Mouse (Mus musculus): ENCODE data around the gene Slc39a10.

The Slc39a10 gene

DNA sequence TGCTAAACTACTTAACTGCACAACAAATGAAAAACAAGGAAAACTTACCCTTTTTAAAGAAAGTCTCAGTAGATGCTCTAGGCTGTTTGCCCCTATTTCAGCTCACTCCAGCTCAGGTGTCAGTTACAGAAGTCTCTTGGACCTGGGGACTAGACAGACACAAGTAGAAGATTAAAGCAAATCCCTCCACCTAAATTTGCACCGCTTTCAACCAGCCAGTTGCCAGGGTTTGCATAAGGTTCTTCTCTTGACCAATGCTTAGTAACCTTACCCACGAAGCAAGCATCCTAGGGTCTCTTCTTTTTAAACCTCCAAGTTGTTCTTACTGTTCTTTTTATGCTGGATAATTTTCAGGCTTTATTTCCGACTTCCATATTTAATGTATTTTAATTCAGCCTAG, at the start of gene Slc39a10:
Gene Slc39a10 (minus strand): TSS at position 101 of the 400 bp plus-strand sequence.
- in situ Hi-C loops (cut with MboI, MseI), result no loop called here

DNA sequence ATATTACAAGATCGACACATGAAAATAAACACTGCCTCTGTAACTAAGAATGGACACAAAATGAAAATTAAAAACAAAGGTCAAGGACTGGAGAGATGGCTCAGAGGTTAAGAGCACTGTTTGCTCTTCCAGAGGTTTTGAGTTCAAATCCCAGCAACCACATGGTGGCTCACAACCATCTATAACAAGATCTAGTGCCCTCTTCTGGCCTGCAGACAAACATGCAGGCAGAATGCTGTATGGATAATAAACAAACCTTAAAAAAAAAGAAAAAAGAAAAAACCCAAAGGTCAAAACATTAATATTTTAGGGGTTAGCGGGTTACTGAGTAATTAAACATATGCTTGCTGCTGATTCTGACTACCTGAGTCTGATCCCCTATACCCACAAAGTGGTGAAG, 46.6 kb upstream of the Slc39a10 start:
- in situ Hi-C loops (cut with MboI, MseI), result no loop called here

DNA sequence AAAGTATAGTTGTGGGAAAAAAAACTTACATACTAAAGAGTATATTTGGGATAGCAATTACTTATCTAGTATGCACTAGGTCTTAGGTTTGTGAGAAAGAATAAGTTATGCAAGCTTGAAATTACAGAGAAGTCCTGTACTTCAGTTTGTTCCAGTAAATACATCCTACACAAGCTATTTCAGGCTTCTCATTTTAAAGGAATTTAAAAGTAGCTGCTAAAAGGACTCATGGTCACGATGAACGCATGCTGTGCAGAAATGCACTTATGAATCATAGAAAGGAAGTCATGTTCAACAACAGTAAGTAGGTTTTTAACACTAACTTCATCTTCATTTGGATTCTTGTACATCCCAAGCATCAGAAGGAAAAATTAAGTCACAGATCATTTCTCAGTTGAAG, 45.0 kb upstream of the Slc39a10 start:
- in situ Hi-C loops (cut with MboI, MseI), result no loop called here

DNA sequence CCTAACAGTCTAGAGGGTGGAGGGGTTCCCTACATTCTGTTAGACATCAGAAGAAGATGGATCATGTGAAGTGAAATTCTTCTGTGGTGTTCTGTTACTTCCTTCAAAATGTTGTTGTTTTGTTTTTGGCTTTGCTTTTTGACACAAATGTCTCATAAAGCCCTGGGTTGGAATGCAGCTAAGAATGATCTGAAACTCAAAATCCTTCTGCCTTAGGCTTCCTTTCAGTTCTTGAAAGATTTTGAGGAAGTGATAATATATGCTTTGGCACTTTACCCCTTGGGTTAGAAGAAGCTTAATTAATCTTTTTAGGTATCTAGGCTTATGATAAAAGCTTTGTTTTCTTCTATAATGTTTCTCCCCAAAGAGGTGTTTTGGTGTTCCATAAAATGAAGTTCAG, 34.5 kb upstream of the Slc39a10 start:
- in situ Hi-C loops (cut with MboI, MseI), result no loop called here

DNA sequence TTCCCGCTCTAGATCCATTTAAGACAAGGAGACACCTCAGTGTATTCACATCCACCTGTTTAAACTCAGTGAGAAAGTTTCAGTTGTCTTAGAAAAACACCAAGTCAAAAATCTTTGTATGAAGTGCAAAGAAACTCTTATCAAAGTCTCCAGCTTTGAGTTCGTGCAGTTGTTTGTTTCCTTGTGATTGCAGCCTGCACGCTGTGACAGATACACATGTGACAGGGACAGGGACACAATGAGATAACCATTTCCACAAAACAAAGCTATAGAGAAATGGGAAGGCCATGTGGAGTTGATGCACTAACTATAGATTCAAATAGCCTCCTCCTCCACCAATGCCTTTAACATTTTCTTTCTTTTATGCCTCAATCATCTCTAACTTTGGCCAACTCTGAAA, 33.6 kb upstream of the Slc39a10 start:
- in situ Hi-C loops (cut with MboI, MseI), result no loop called here

DNA sequence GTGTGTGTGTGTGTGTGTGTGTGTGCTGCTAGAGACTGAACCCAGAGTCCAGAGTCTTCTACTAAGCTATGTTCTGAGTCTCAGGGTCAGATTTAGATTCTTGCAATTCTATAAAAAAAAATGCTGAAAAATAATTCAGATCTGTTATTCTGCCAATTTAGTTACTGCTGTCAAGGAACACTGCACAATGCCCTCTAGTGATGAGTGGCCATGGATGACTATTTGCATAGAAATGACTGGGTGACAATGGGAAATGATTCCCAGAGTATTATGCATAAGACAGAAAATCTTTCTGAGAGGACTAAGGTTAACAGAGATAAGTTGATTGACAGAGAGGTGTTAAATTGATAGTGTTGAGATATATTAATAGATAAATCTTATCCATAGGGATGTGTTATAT, 32.3 kb upstream of the Slc39a10 start:
- in situ Hi-C loops (cut with MboI, MseI), result no loop called here

DNA sequence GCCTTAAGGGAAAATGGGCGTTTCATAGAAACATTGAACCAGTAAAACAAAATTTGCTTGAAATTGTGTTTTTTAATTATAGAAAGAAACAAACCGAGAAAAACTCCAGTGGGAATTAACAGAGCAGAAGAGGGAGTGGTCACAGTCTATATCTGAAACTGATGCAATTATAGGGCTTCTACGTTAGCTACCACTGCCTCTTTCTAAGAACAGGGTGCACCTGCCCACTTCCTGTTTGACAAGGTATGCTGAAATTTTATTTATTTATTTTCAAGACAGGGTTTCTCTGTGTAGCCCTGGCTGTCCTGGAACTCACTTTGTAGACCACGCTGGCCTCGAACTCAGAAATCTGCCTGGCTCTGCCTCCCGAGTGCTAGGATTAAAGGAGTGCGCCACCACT, 30.3 kb upstream of the Slc39a10 start:
- in situ Hi-C loops (cut with MboI, MseI), result no loop called here

DNA sequence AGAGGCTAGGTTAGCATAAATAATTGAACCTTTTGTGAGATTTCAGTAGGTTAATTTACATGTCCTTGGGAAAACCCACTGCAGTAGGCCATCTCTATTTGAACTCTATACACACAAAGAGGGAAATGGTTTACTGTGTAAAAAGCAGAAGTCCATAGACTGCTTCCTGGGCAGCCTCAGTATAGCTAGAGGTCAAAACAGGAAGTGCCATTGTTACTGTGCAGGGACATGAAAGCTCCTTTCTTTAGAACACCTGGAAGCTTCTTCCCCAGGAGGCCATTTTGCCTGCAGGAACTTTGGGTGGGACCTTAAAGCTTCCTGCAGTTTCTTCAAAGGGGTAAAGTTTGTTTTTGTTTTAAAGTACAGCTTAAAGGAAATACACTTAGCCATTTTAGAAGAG, 29.0 kb upstream of the Slc39a10 start:
- in situ Hi-C loops (cut with MboI, MseI), result no loop called here

DNA sequence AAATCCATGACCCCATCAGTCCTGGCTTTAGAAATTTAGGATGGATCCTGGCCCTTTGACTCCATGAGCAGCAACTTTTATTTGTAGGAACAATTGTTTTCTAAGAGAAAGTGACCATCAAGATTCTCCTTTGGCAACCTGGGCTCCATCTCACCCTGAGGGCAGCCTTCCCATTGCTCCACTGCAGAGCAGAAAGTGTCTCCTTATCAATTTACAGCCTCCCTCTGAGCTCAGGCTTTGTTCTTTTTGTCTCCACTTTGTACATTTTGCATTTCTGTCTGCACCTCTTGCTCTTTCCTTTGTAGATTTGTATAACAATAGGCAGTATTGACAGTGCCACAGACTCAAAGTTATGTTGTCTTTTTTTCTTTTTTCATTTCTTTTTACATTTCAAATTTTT, 23.6 kb upstream of the Slc39a10 start:
- in situ Hi-C loops (cut with MboI, MseI), result no loop called here

DNA sequence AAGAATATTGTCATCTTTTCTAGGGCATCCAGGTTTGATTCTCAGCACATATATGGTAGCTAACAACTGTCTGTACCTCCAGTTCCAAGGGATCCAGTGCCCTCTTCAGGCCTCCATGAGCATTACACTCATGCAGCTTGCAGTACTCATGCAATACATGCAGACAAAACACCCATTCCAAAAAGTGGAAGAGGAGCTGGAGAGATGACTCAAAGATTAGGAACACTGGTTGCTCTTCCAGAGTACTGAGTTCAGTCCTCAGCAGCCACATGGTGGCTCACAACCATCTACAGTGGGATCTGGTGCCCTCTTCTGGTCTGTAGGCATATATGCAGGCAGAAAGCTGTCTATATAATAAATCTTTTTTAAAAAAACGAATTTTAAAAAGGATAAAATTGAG, 21.7 kb upstream of the Slc39a10 start:
- in situ Hi-C loops (cut with MboI, MseI), result no loop called here

DNA sequence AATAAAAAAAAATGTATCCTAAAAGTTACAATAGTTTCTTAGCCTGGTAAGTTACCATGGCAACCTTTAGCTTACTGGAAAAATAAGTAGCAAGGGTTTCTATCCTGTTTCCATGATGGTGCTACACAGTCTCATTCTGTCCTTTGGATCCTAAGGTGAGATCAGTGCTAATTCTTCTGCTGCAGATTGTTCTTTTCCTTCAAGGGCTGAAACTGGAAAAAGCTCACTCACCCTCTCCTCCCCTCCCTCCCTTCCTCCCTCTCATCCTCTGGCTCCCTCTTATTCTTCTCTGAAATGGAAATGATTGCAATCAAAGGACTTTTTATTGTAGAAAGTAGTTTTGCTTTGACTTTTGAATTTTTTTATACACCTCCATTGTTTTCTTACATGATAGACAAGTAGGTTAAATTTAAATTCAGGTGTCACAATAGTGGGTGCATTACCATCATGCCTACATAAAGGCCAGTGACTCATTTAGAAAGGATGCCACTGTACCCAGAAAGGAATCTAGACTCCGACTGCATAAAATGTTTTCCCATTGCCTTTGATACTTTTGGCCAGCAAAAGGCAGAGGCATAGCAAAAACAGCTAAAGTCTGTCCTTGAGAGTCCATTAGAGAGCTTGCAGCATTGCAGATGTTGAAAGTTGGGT, 20.0 kb upstream of the Slc39a10 start:
- in situ Hi-C loops (cut with MboI, MseI), result no loop called here

DNA sequence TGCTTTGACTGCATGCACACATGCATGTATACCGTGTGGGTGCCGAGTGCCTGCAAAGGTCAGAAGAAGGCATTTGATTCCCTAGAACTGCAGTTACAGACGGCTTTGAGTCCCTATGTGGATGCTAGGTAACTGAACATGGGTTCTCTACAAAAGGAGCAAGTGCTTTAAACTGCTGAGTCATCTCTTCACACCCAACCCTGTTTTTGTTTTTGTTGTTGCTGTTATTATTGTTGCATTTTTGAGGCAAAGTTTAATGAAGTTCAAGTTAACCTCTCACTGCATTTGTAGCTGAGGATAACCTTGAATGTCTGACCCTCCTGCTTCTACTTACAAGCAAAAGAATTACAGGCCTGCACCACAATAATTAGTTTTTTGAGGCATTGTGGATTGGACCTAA, 17.5 kb upstream of the Slc39a10 start:
- in situ Hi-C loops (cut with MboI, MseI), result no loop called here

DNA sequence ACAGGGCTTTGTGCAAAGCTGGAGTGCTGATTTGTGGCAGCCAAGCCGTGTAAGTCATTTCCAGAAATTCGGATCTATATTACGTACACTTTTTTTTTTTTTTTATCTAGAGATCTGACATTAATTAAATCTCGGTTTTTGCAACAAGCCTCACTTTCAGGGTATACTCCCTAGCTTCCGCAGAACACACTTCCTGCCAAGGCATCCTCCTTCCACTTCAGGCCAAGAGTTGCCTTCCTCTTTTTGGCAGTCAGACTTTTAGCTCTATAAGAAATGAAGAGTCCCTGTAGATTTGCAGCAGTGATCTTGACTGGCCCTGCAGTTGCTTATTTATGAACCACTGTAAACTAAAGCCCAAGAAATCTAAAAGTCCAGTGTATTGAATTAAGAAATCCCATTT, 13.1 kb upstream of the Slc39a10 start:
- in situ Hi-C loops (cut with MboI, MseI), result loop anchor here (5.0 kb wide), 1 partner anchor 48 kb away; no protein-coding TSS in a partner anchor

DNA sequence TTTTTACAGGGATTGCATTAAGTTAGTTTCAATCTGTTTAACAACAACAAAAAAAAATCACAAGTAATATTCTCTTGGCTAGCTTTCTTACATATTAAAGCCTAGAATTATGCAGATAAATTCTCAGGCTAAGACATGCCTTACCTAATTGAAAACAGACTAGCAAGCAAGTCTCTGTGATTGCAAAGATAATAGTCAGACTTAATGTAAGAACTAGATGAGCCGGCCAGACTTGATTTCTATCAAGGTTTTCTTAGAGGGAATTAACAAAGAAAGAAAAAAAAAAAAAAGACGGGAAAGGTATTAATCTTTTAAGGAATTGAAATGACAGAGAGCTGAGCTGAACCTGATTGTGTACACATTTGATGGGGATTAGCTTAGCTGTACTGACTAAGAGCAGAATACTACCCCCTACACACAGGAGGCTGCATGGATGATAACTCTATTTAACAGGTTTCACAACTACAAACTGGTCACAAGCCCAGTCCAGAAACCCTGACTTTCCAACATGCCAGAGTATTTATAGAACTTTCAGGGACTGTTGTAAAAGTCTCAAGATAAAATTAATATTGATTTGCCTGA, 9.5 kb upstream of the Slc39a10 start:
- in situ Hi-C loops (cut with MboI, MseI), result no loop called here

DNA sequence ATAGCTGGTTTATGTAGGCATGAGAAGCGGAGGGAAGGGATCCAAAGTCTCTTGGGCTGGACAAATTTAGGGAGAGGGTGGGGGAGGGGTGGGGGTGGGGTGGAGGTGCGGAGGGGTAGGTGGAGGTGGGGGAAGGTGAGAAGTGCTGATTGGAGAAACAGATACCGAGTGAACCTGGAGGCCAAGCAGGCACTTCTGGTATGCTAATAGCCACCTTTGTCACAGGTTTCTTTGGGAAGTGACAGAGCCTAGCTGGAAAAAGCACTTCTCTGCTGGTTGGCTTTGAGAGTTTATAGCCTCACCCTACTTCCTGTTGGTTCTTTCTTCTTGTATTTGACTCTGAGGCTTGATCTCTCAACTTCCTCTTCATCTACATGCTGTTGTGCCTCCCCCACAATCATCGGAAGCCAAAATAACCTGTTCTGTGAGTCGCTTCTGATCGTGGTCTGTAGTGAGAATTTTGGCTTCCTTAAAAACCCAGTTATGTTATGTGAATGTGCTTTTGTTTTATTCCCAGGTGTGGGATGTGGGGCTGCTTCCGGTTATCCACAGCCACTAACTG, 1.7 kb upstream of the Slc39a10 start:
- in situ Hi-C loops (cut with MboI, MseI), result no loop called here

DNA sequence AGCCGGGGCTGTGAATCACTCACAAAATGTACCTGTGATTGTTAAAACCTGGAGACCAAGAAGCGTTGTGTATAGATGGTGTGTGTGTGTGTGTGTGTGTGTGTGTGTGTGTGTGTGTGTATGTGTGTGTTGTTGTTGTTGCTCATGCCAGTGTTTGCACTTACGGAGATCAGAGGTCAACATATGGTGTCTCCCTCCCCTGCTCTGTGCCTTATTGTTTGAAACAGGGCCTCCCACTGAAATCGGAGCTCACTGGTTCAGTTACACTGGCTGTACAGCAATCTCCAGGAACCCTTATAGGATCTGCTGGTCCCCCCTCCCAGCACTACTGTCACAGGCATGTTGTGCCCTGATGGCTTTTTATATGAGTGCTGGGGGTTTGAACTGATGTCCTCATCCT, 3.9 kb downstream of the Slc39a10 start:
- in situ Hi-C loops (cut with MboI, MseI), result no loop called here

DNA sequence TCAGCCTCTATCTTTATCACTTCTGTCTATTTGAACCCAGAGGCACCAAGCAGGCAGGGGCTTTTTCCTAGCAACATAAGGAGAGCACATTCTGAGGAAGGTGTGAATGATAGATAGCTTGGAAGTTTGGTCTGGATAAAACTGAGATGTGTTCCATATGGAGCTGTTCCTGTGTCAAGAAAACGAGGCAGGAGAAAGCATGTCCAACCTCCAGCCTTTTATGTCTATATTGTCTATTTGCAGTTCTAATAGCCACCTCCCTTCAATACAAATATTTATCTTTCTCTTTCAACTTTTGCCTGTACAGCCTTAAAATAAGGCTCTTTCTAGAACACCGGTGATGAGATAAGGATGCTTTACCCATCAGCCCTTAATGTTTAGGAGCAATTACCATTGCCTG, 4.3 kb downstream of the Slc39a10 start:
- in situ Hi-C loops (cut with MboI, MseI), result no loop called here

DNA sequence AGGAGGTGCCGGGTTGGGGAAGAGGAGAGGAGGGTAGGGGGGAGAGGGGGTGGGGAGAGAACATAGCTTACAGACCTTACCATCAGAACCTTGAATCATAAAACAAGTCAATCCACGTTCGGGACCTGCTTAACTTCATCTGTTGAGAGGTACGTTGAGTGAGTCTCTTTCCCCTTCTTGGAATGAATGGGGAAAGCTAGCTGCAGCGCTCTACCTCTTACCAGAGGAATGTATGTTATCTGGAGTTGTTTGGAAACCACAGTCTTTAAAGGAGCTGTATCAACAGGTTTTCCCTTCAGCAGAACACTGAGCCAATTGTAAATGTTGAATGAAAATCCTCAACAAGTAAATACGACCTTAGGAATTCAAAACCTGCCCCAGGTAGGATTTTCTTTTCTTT, 4.7 kb downstream of the Slc39a10 start:
- in situ Hi-C loops (cut with MboI, MseI), result no loop called here

DNA sequence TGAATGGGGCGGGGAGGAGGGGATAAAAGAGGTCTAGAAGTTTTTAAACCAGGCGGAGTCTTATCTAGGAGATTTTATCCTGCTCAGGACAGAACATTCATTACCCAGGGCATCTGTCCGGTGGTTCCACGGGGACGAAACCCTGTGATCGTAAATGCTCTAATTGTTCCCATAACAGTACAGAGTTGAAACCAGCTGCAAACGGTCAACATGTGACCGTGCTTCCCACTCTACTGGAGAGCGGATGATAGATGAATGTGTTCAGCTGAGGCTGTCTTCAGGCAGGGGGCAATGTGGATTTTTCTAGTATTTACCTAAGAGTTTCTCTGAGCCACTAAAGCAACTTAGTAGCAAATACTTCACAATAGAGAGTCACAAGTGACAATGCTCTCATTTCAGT, 6.6 kb downstream of the Slc39a10 start:
- in situ Hi-C loops (cut with MboI, MseI), result no loop called here

DNA sequence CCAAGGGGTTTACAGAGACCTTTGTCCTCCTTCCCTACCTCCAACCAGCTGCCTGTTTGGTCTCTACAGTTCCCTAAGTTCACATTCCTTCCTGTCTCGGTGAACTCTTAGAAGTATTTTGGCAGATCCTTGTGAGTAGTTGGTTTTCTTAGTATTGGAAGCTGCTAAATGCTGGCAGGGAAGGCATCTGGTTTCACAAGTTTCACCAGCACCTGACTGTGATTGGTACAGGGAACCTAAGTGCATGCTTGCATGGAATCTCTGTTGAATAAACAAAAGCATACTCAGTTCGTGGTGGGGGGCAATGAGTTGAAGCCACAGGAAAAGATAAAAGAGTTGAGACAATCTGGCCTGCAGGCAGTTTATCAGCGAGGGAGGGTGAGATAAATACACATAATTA, 7.4 kb downstream of the Slc39a10 start:
- in situ Hi-C loops (cut with MboI, MseI), result no loop called here

DNA sequence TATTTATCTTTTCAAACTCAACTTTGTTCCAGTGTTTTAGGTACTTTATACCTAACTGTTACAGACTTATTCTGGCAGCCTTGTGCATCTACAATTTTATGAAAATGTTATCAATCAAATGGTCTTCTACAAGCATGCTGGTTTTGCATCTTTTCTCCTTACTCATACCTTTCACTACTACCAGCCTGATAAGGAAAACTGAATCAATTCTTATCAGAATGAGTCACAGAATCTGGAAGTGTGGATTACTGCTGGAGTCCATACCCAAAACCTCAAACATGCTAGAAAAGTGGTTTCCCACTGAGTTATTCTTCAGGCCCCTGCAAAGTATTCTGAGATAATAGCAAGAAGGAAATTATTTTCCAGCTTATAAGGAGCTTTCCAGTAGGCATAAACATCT, 12.7 kb downstream of the Slc39a10 start:
- in situ Hi-C loops (cut with MboI, MseI), result no loop called here

DNA sequence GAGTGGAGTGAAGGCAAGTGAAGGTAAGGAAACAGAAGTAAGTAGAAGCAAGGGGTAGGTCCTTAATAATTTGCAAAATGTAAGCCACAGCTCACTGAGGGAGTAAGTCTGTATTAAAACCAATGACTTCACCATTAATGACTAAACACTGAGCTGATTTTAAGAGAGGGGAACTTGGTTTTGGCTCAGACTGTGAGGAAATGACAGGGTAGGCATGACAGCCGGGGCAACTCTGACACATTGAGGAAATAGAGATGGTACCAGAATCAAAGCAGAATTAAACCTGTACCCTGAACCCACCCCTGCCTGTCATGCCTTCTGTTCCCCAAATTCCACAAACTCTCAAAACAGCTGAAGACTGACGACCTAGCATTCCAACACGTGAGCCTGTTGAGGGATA, 18.9 kb downstream of the Slc39a10 start:
- in situ Hi-C loops (cut with MboI, MseI), result loop anchor here (25.0 kb wide), 1 partner anchor 1086 kb away; the partner anchor contains the start of gene Wdr75

DNA sequence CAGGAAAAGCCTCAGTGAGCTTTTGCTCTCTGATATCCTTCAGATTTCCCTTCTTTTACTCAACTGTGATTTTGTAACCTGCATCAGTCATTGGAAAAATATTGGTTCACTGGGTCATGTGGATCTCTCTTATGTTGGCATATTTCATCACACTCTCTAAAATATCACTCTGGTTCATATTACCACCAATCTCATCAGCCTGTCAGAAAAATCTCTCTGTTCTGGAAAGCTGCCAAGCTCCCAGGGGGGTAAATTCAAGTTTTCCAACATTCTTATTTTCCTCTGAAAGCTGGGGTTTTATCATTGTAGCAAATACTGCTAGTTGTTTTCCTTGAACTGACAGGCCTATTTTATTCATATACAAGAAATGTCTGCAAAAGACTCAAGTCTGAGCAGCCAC, 22.9 kb downstream of the Slc39a10 start:
- in situ Hi-C loops (cut with MboI, MseI), result loop anchor here (25.0 kb wide), 1 partner anchor 1082 kb away; the partner anchor contains the start of gene Wdr75
